Comparison of ENCODE assay signal across 9 mouse cellular contexts in the genomic region with DNA sequence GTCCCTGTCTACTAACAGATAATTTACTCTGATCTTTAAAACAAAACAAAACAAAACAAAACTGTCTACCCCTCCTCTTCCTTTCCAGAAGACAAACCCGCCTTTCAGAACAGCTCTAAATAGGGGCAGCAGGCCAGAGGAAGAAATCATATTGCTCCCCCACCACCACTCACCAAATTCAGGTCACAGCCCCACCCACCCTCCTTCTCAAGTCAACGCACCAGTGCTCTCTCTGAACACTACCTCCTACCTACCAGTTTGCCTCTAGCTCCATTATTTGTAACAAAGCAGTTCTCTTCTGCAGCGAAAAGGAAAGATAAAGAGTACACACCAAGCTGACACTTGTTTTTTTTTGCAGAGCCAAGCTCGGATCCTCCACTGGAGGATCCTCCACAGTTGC. TPM values are rescaled to one million over a fixed set of nuclear protein-coding genes. Genes with fewer than 3 reads are reported as not detected.
DNase-seq lines count a peak whose midpoint lies in the region; ATAC-seq and TF ChIP-seq lines count a peak whose summit lies in the region.
"Had no signal": no experiment of that assay in that cellular context is flagged by ENCODE, and none has a peak within 500 bp of the region (broad histone marks: within the 10 kb centered on the region; RNA-seq: fewer than 3 reads in every experiment).

No protein-coding gene starts in this region.

- H3K4me3 ChIP-seq in hindbrain, embryonic 12.5 days = peak overlapping the region; percentile 40; the same call in 1 of the 2 replicates
- H3K4me3 ChIP-seq in hindbrain, embryonic 16.5 days (ENCODE audit: low read length) = no peak overlapping the region
- H3K4me3 ChIP-seq in myocyte = no peak overlapping the region

- TF ChIP-seq POLR2A in myocyte (IDR thresholded peaks at IDR 0.05; ENCODE audit: insufficient read length, low read depth) = no peak

- peaks cover 22% of the 10 kb centered on the region for H3K27me3 ChIP-seq in hindbrain, embryonic 12.5 days
- peaks cover 8% of the 10 kb centered on the region for H3K27me3 ChIP-seq in hindbrain, embryonic 16.5 days (replicated peaks; ENCODE audit: control insufficient read depth, insufficient read depth, low read length)
- no peaks in the 10 kb centered on the region for H3K27me3 ChIP-seq in myocyte (ENCODE audit: control insufficient read depth, insufficient read depth, insufficient read length)

- 29% methylated on average over 4 of the region's 4 CpGs for WGBS in hindbrain, embryonic 12.5 days
- 34% methylated on average over 4 of the region's 4 CpGs for WGBS in hindbrain, embryonic 16.5 days

- no peak for ATAC-seq in hindbrain, embryonic 12.5 days (ENCODE audit: low FRiP score)
- no peak for ATAC-seq in hindbrain, embryonic 16.5 days
- ATAC-seq in erythroid progenitor cell, adult 5-6 weeks (replicated peaks; ENCODE audit: low FRiP score, poor library complexity, severe bottlenecking) = peak; percentile 33; the same call in 1 of the 2 replicates

- peaks cover 11% of the 10 kb centered on the region for H3K4me1 ChIP-seq in hindbrain, embryonic 12.5 days
- peaks cover 6% of the 10 kb centered on the region for H3K4me1 ChIP-seq in hindbrain, embryonic 16.5 days (ENCODE audit: control insufficient read depth, insufficient read depth, low read depth, low read length)

- peak overlapping the region; percentile 73 for H3K4me2 ChIP-seq in hindbrain, embryonic 12.5 days (replicated peaks)
- no peak overlapping the region; the same call in 1 of the 2 replicates for H3K4me2 ChIP-seq in hindbrain, embryonic 16.5 days (ENCODE audit: low read length)
- H3K4me2 ChIP-seq in myocyte (ENCODE audit: low read depth) = peak overlapping the region; percentile 24

- no peak overlapping the region for H3K9ac ChIP-seq in hindbrain, embryonic 12.5 days
- no peak overlapping the region for H3K9ac ChIP-seq in hindbrain, embryonic 16.5 days (ENCODE audit: low read depth, low read length)

- no peaks in the 10 kb centered on the region for H3K36me3 ChIP-seq in hindbrain, embryonic 12.5 days
- H3K36me3 ChIP-seq in hindbrain, embryonic 16.5 days (ENCODE audit: control insufficient read depth, insufficient read depth, low read length) = no peaks in the 10 kb centered on the region
- no peaks in the 10 kb centered on the region for H3K36me3 ChIP-seq in myocyte (ENCODE audit: control insufficient read depth, insufficient read depth)

- no peak overlapping the region for H3ac ChIP-seq in myocyte (ENCODE audit: control insufficient read depth, insufficient read length)

- H3K27ac ChIP-seq in hindbrain, embryonic 12.5 days = no peak overlapping the region
- H3K27ac ChIP-seq in hindbrain, embryonic 16.5 days (ENCODE audit: low read depth, low read length) = no peak overlapping the region

- H3K79me2 ChIP-seq in myocyte (ENCODE audit: control insufficient read depth, insufficient read depth) = no peaks in the 10 kb centered on the region

- intact Hi-C loops in left cerebral cortex, postnatal 25 days (cut with DNase I) = no loop called here

- H3K9me3 ChIP-seq in hindbrain, embryonic 12.5 days (replicated peaks) = no peaks in the 10 kb centered on the region
- H3K9me3 ChIP-seq in hindbrain, embryonic 16.5 days (ENCODE audit: control insufficient read depth, low read length) = no peaks in the 10 kb centered on the region

- peak; percentile 13 for DNase-seq in ES-CJ7 (ENCODE audit: low read depth, low spot score)
- DNase-seq in left cerebral cortex, postnatal 25 days (ENCODE audit: low spot score in 2 of 2) = no peak
- DNase-seq in adrenal gland, postnatal 10 days = no peak
- DNase-seq in urinary bladder, postnatal 10 days (ENCODE audit: low spot score) = no peak
- DNase-seq: kidney, adult 11 months had no signal

TF ChIP-seq in myocyte, 11 proteins besides CTCF, POLR2A, EP300 and RAD21:
- TF ChIP-seq E2F4 (IDR thresholded peaks at IDR 0.05; ENCODE audit: insufficient read depth) (no peak), SRF (IDR thresholded peaks at IDR 0.05; ENCODE audit: control insufficient read depth, insufficient read length, low read depth) (no peak), MAX (IDR thresholded peaks at IDR 0.05; ENCODE audit: low read depth) (no peak), REST (IDR thresholded peaks at IDR 0.05; ENCODE audit: insufficient read depth, insufficient read length) (no peak), POLR2AphosphoS2 (IDR thresholded peaks at IDR 0.05; ENCODE audit: insufficient read length, low read depth) (no peak), USF1 (IDR thresholded peaks at IDR 0.05; ENCODE audit: low read depth) (no peak), TCF3 (IDR thresholded peaks at IDR 0.05; ENCODE audit: insufficient read length, low read depth) (no peak), CEBPB (IDR thresholded peaks at IDR 0.05; ENCODE audit: insufficient read depth, poor library complexity, severe bottlenecking) (no peak), MYOD1 (IDR thresholded peaks at IDR 0.05; ENCODE audit: control insufficient read depth in 1 of 3, insufficient read length in 2 of 3, low read depth in 2 of 3) (no peak), MYOG (IDR thresholded peaks at IDR 0.05; ENCODE audit: control insufficient read depth in 1 of 3, insufficient read depth in 1 of 3, insufficient read length in 2 of 3, low read depth in 2 of 3) (no peak), TCF12 (IDR thresholded peaks at IDR 0.05; ENCODE audit: insufficient read depth, poor library complexity, severe bottlenecking) (no peak)

RNA-seq across cellular contexts. Expression of gene Gcnt1, which starts 17.3 kb away (rescaled TPM):
- polyA plus RNA-seq in hindbrain, embryonic 12.5 days (2016; fragmentation: Nextera tagmentation; extraction: Ambion mirVana) = 6.9 and 7.6 TPM in 2 replicates
- 0.71 and 0.96 TPM in 2 replicates for polyA plus RNA-seq in hindbrain, embryonic 16.5 days (2015; fragmentation: Nextera tagmentation; extraction: Ambion mirVana)
- 132 TPM in 2 replicates for total RNA-seq in erythroid progenitor cell, adult 5-6 weeks (2015; ENCODE audit: low replicate concordance)
- 137 and 158 TPM in 2 replicates for total RNA-seq in erythroid progenitor cell, adult 5-6 weeks (2017; ENCODE audit: low replicate concordance)
- polyA plus RNA-seq in myocyte (2012; fragmentation: generic; extraction: Trizol) = 0.12 TPM
- 1 to 10 TPM; 2.0 to 2.3 TPM for total RNA-seq in left cerebral cortex, postnatal 25 days (2021)
- total RNA-seq in adrenal gland, postnatal 10 days (2021) = 1 to 10 TPM; 3.3 to 3.7 TPM

RNA-seq across cellular contexts. Expression of gene Rfk, which starts 38.5 kb away (rescaled TPM):
- polyA plus RNA-seq in hindbrain, embryonic 12.5 days (2016; fragmentation: Nextera tagmentation; extraction: Ambion mirVana) = 89.0 and 93.8 TPM in 2 replicates
- polyA plus RNA-seq in hindbrain, embryonic 16.5 days (2015; fragmentation: Nextera tagmentation; extraction: Ambion mirVana) = 84.5 and 88.6 TPM in 2 replicates
- total RNA-seq in erythroid progenitor cell, adult 5-6 weeks (2015; ENCODE audit: low replicate concordance) = 32.3 and 39.6 TPM in 2 replicates
- 18.0 and 18.3 TPM in 2 replicates for total RNA-seq in erythroid progenitor cell, adult 5-6 weeks (2017; ENCODE audit: low replicate concordance)
- 18.1 TPM for polyA plus RNA-seq in myocyte (2012; fragmentation: generic; extraction: Trizol)
- total RNA-seq in left cerebral cortex, postnatal 25 days (2021) = 10 to 100 TPM; 62.4 to 64.0 TPM
- total RNA-seq in adrenal gland, postnatal 10 days (2021) = 10 to 100 TPM; 72.0 to 83.0 TPM

Comparison
In these comparisons a context has a peak if more than half of its experiments do, and no peak if none do; other contexts are left out.
1. RNA of gene Gcnt1, which starts 17.3 kb away (total RNA-seq): 132 to 158 TPM in erythroid progenitor cell, adult 5-6 weeks; 3.3 to 3.7 TPM in adrenal gland, postnatal 10 days and 2.0 to 2.3 TPM in left cerebral cortex, postnatal 25 days; every median in the first group is over 10 times any median in the second.